Mouse (Mus musculus): ENCODE results near the gene Myo18b.

DNA sequence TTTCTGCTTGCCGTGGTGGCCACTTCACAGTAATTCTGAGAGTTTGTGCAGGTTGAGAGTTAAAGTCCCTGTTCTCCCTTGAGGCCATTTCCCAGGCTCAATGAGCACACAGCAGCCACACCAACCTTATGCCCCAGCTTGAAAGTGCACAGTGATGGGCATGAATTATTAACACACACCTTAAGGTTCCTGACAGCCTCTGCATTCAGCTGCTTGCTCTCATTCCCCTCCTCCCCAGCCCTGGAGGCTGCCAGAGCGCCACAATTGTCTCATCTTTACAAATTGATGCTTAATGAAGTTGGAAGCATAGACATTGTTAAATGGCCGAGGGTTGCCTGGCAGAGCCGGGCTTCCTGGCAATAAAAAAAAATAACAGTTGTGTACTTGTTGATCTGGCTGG is 218.0 kb downstream of the Myo18b start:
- no peak for TF ChIP-seq CTCF (IDR thresholded peaks at IDR 0.05; ENCODE audit: low read depth, low read length)
- no peak for TF ChIP-seq POLR2AphosphoS5 (IDR thresholded peaks at IDR 0.05; ENCODE audit: insufficient replicate concordance, low read depth, low read length)

All from G1E (cell line).